Mouse (Mus musculus) layer of hippocampus, adult 9-10 months (tissue): ENCODE data around the gene Crhr1.
A peak's percentile ranks its signal among the peaks of the same experiment; 100 is the strongest.
"Not testable (repeated sequence)": the region's sequence is repeated elsewhere in the genome, so short reads cannot be mapped to it uniquely, and the experiment has no call there.

Experiments used
- DNase-seq: peaks from one replicate; pipeline ENCODE4 v3.0.0; 2022; ENCODE audit warnings: low spot score

Crhr1 gene

DNA sequence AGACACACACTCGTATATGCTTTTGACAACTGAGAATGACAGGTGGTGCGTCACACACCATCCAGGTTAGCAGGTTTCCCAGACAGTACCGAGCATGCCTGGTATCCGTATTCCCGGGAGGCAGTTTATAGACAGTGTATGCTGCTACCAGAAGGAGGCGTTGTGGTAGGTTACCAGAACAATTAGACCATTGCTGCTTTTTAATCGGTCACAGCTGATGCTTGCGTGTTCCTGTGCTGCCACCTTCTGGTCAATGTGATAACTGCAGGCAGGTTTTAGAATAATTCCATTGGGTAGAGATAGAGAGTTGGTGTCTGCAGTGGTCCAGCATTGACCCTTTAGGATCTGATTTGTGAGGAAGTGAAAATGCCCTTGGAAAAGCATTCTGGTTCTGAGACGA is 63.1 kb downstream of the Crhr1 start:
- DNase-seq = peak; percentile 98

DNA sequence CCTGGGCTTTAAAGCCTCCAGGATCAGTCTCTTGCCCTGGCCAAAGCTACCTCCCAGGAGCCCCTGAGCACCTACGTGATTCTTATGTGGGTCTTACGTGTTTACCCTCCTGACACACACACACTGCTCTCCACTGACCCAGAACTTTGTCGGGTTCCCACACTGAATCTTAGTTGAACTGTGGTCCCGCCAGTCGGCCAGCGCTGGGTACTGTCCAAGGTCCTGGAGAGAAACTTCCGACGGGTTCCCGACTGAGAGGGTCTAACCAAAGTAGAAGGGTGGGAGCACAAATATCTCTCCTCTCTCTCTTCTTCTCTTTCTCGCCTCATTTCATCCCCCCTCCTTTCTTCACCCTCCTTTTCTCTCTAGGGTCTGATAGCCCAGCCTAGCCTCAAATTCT is 65.2 kb downstream of the Crhr1 start:
- no peak for DNase-seq

DNA sequence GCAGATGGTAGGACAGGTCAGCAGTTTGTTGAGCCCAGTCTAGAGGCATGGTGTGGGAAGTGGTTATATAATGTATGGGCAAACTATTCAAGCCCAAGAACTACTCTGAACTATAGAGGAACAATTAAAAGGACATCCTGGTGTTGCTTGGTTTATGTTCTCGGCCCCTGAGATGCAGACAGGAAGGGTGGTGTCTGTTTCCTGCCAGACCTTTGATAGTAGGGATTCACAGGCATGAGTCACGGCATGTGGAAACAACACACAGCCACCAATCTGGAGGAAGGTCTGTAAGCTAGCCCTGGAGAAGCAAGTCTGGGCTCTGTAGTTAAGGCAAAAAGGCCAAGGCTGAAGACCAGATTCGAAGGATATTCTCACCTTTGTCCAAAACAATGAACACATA is 70.6 kb downstream of the Crhr1 start:
- no peak for DNase-seq

DNA sequence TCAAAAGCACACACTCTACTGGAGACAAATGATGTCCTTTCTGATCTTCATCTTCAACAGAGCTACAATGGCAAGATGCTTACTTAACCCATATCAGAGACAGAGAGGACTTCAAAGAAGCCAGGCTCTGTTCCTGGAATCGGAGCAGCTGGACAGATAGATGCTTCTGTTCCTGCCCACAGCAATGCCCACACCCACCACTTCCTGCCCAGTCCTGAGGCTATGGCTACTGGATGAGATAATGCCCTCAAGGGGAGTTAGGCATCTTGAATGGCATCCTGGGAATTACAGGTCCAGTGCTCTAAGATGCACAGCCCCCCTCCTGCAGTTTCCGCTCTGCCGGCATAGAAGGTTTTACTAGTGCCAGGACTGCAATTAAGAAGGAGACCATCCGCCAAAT is 73.9 kb downstream of the Crhr1 start:
- no peak for DNase-seq

- no peak for DNase-seq
Observed at GRCm38 (mm10) chr11:104209041-104209440, 76.4 kb downstream of the Crhr1 start.

DNA sequence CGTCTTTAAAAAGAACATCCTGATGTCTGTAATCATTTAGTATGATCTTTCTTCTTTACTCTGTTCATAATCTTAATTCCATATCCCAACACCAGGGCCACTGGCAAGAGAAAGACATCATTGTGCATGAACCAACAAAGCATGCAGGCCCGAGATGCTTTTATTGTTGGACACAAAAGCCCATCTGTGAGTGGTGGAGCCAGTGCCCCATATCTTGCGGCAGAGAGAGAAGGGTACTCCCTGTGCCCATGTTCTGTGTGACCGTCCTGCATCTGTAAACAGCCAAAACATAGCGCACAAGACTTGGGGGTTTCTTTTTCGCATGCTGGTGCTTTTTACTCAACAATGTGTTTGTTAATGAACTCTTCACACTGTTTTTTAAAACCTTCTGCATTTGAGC is 78.6 kb downstream of the Crhr1 start:
- no peak for DNase-seq

- not testable (repeated sequence) for DNase-seq
Observed at GRCm38 (mm10) chr11:104214128-104214527, 81.5 kb downstream of the Crhr1 start.

DNA sequence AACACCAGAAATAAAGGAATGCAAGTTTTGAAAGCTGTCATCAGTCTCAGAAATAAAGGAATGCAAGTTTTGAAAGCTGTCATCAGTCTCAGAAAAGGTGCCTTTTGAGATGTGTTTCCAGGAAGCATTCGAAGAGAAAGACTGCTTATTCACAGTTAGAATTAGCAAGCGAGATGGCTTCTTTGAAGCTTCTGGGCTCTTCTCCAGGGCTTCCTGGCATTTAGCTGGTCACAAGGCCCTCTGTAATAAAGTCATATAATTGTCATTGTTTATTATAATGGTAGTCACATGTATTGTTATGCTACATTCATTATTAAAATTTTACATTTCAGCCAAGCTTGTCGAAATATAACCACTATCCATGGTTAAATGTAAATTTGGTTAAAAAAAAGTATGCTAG is 85.4 kb downstream of the Crhr1 start:
- no peak for DNase-seq

DNA sequence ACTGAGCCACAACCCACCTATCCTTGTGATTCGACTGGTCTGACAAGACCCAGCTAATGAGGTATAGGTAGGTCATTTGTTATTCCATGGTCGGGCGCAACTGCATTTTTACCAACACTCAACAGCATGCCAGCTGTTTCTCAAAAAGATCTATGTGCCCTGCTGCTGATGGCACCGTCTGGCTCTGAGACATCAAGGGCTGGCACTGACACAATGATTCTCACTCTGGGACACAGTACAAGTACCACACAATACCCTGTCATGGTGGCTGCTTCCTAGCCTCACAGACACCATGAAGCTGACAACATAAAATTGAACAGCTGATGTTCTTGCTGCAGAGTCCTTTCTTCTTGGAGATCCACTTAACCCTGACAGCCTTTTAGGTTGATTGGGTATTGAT is 87.6 kb downstream of the Crhr1 start:
- no peak for DNase-seq

- no peak for DNase-seq
Observed at GRCm38 (mm10) chr11:104221751-104222150, 89.1 kb downstream of the Crhr1 start.

GRCm38 (mm10) chr11:104223301-104223700 is 90.6 kb downstream of the Crhr1 start:
- DNase-seq = no peak
